Mouse (Mus musculus) limb, embryonic 11.5 days (tissue): Measurements from ENCODE around the gene Med29. TPM values are rescaled to one million over a fixed set of nuclear protein-coding genes. Genes with fewer than 3 reads are reported as not detected.
A peak's percentile ranks its signal among the peaks of the same experiment; 100 is the strongest.

ENCODE experiments used
- ATAC-seq: fragments of 200-750 bp; cut with Nextera tagmentation; 2 replicates; pipeline ENCODE4 v1.8.0; 2017; ENCODE audit warnings: low read depth; ENCODE audit not compliant: insufficient number of reproducible peaks, low FRiP score, low TSS enrichment
- DNase-seq: peaks from one replicate; pipeline ENCODE4 v3.0.0-alpha.2; 2015; ENCODE audit warnings: low spot score
- H3K27ac ChIP-seq: fragments of 300-500 bp; sonication (generic); replicated peaks from 2 replicates; pipeline ENCODE4 v1.5.1; 2014; ENCODE audit warnings: low read depth, mild to moderate bottlenecking, low read length
- H3K27me3 ChIP-seq: fragments of 300-500 bp; sonication (generic); 2 replicates; pipeline ENCODE4 v1.6.1; 2014; ENCODE audit warnings: mild to moderate bottlenecking, low read length, mixed read lengths; ENCODE audit not compliant: control insufficient read depth, insufficient read depth
- H3K36me3 ChIP-seq: fragments of 300-500 bp; sonication (generic); 2 replicates; pipeline ENCODE4 v1.6.1; 2014; ENCODE audit warnings: mild to moderate bottlenecking, low read length, moderate library complexity, mixed read lengths; ENCODE audit not compliant: control insufficient read depth, insufficient read depth
- H3K4me1 ChIP-seq: fragments of 300-500 bp; sonication (generic); 2 replicates; pipeline ENCODE4 v1.6.1; 2014; ENCODE audit warnings: low read length, mixed read lengths; ENCODE audit not compliant: control insufficient read depth, insufficient read depth
- H3K4me2 ChIP-seq: fragments of 300-500 bp; sonication (generic); 2 replicates; pipeline ENCODE4 v1.6.1; 2014; ENCODE audit warnings: low read depth, mild to moderate bottlenecking, moderate library complexity; ENCODE audit not compliant: severe bottlenecking
- H3K4me3 ChIP-seq: fragments of 300-500 bp; sonication (generic); 2 replicates; pipeline ENCODE4 v1.5.1; 2014; ENCODE audit warnings: low read depth, low read length
- H3K9ac ChIP-seq: fragments of 300-500 bp; sonication (generic); 2 replicates; pipeline ENCODE4 v1.6.1; 2014; ENCODE audit warnings: mild to moderate bottlenecking, low read length
- H3K9me3 ChIP-seq: fragments of 300-500 bp; sonication (generic); 2 replicates; pipeline ENCODE4 v1.6.1; 2016; ENCODE audit warnings: low read length; ENCODE audit not compliant: control insufficient read depth
- WGBS: fragments of 180-500 bp; shearing (Covaris S2); extraction: QIAGEN DNeasy Blood & Tissue Kit; methylation state at CpG from one replicate; pipeline ENCODE4 v1.1.7; 2014; 5-methylcytosine and 5-hydroxymethylcytosine counted together
- polyA plus RNA-seq: library from polyadenylated mRNA; unstranded; fragments of >200 nt; fragmentation: Nextera tagmentation; extraction: Ambion mirVana; gene quantifications from 2 replicates; pipeline ENCODE4 v1.2.1, GENCODE M21; 2014

Gene Med29
- polyA plus RNA-seq, 1 experiment from 2014 or later: 53.5 TPM

DNA sequence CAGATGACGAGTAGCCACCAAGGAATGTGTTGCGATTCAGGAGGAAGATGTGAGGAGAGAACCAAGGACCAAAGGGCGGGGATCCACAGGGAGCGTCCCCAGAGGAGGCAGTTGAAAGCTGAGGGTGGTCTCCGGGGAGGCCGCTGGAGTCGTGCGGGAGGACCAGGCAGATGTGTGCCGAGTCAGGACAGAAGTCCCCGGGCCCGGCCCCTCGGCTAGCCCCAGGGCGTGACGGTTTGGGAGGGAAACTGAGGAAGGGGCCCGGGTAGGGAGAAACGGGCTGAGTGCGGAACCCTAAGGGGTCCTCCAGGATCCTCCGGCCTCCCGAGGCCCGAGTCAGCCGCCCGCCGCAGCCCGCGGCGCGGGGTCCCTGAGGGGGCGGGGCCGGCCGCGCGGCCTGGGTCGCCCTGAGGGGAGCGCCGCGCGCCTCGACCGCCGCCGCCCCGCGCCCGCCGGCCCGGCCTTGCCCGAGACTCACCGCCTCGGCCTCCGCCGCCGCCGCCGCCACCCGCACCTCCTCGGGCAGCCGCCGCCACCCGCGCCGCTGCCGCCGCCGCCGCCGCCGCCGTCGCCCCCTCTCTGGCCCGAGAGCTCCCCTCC lies 43.3 kb upstream of the Med29 start:
- no peak overlapping the region for H3K27ac ChIP-seq

GRCm38 (mm10) chr7:28432252-28432651 lies 39.7 kb upstream of the Med29 start:
- 0 out of 2 replicates have a peak, but pooled peaks cover 7% of the 10 kb centered on the region for H3K4me1 ChIP-seq
- H3K4me2 ChIP-seq: no peak overlapping the region
- DNase-seq (no peak), ATAC-seq (no peak)
- no peak overlapping the region for H3K4me3 ChIP-seq
- no peaks in the 10 kb centered on the region for H3K9me3 ChIP-seq
- no peak overlapping the region for H3K9ac ChIP-seq
- no peak overlapping the region for H3K27ac ChIP-seq
- no peaks in the 10 kb centered on the region for H3K27me3 ChIP-seq
- WGBS: 92% methylated on average over 2 of the region's 2 CpGs
- H3K36me3 ChIP-seq: no peaks in the 10 kb centered on the region; the same call in 1 of the 2 replicates

More for the DNA sequence above, 43.3 kb upstream of the Med29 start:
- DNase-seq (peak; percentile 44), ATAC-seq (peak; percentile 8)
- Histone ChIP-seq H3K9ac (peak overlapping the region; percentile 87), H3K4me1 (0 out of 2 replicates have a peak, but pooled peaks cover 8% of the 10 kb centered on the region), H3K4me2 (peak overlapping the region; percentile 88), H3K4me3 (peak overlapping the region; percentile 94), H3K27me3 (no peaks in the 10 kb centered on the region), H3K9me3 (no peaks in the 10 kb centered on the region), H3K36me3 (no peaks in the 10 kb centered on the region)
- under 1% methylated on average over 33 of the region's 70 CpGs for WGBS

DNA sequence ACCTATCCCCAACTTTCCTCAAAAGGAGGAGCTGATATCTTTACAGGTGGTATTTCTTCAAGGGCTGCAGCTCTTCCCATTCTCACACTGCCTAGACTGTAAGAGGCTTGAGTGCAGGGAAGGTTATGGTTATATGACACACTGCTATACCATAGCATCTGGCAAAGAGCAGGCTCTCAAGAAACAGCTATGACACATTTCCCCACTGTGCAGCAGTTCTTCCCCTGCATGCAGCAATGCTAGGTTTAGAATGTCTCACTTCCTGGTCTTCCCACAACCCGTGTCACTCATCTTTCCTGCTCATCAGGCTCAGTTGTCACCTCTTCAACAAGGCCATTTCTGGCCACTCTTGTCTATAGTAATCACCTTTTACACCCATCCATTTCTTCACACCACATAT lies 38.0 kb upstream of the Med29 start:
- no peaks in the 10 kb centered on the region for H3K27me3 ChIP-seq
- ATAC-seq: no peak
- no peaks in the 10 kb centered on the region for H3K9me3 ChIP-seq
- no peak overlapping the region for H3K4me3 ChIP-seq
- no peak overlapping the region for H3K9ac ChIP-seq
- no peak overlapping the region for H3K4me2 ChIP-seq
- no peaks in the 10 kb centered on the region; the same call in 1 of the 2 replicates for H3K36me3 ChIP-seq
- DNase-seq: no peak
- H3K4me1 ChIP-seq: 0 out of 2 replicates have a peak, but pooled peaks cover 4% of the 10 kb centered on the region
- no peak overlapping the region for H3K27ac ChIP-seq
- 90% methylated on average over 1 of the region's 1 CpGs for WGBS

DNA sequence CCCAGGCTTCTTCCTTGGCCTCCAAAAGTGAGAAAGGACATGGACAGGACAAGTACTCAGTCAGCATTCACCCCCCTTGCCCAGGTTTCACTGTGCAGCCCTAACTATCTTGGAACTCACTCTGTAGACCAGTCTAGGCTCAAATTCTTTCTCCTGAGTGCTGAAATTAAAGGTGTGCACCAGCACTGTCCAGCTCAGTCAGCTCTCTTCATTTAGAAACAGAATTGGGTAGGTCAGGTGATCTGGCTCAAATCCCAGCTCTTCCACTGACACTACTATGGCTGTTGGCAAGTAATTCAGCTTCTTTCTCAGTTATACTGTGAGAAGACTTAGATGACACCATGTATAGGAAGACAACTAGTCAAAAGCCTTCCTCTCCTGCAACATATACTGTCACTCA lies 35.2 kb upstream of the Med29 start:
- H3K9me3 ChIP-seq: no peaks in the 10 kb centered on the region
- ATAC-seq (no peak), DNase-seq (no peak)
- H3K9ac ChIP-seq: no peak overlapping the region
- H3K4me1 ChIP-seq: no peaks in the 10 kb centered on the region
- no peaks in the 10 kb centered on the region for H3K27me3 ChIP-seq
- no peak overlapping the region for H3K4me2 ChIP-seq
- no peak overlapping the region for H3K27ac ChIP-seq
- H3K36me3 ChIP-seq: peaks cover 6% of the 10 kb centered on the region; the same call in 1 of the 2 replicates
- no peak overlapping the region for H3K4me3 ChIP-seq

GRCm38 (mm10) chr7:28423018-28423417 lies 30.5 kb upstream of the Med29 start:
- 93% methylated on average over 1 of the region's 1 CpGs for WGBS
- ATAC-seq (no peak), DNase-seq (no peak)
- Histone ChIP-seq H3K4me2 (no peak overlapping the region), H3K36me3 (peaks cover 24% of the 10 kb centered on the region), H3K4me1 (no peaks in the 10 kb centered on the region), H3K4me3 (no peak overlapping the region), H3K9me3 (no peaks in the 10 kb centered on the region), H3K9ac (no peak overlapping the region), H3K27me3 (no peaks in the 10 kb centered on the region), H3K27ac (no peak overlapping the region)

- ATAC-seq: no peak
These were observed 26.9 kb upstream of the Med29 start for GRCm38 (mm10) chr7:28419416-28419815.

DNA sequence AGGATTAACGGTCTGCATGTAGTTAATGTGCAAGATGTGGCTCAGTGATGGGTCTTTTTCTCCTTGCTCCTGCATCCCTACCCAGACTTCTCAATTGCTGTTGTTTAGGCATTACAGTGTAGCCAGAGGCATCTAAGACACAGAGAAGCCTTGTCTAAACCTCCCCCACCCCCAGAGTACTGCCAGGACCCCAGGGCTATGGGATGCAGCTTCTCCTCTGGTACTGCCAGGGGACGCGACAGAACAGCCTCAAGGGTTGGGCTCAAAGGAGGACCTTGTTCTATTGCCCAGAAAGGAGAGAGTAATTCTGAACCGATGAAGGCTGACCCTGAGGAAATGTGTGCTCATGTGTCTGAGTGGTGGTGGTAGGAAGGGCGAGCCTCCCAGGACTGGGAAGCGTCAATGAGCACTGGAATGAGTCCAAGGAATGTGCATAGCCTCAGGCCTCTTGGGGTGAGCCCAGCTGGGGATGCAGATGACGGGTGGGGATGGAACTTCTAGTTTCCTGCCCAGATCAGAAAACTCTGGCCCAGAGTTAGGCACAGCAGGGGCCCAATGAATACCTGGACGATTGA lies 25.7 kb upstream of the Med29 start:
- Histone ChIP-seq H3K36me3 (peaks cover 37% of the 10 kb centered on the region), H3K9me3 (no peaks in the 10 kb centered on the region), H3K4me1 (no peaks in the 10 kb centered on the region), H3K27me3 (no peaks in the 10 kb centered on the region), H3K9ac (no peak overlapping the region), H3K4me3 (no peak overlapping the region), H3K4me2 (no peak overlapping the region), H3K27ac (no peak overlapping the region)
- no peak for DNase-seq
- ATAC-seq: no peak
- WGBS: 89% methylated on average over 8 of the region's 8 CpGs

More at GRCm38 (mm10) chr7:28419416-28419815, 26.9 kb upstream of the Med29 start:
- Histone ChIP-seq H3K4me1 (no peaks in the 10 kb centered on the region), H3K4me3 (no peak overlapping the region), H3K9ac (no peak overlapping the region), H3K36me3 (peaks cover 37% of the 10 kb centered on the region), H3K27ac (no peak overlapping the region), H3K4me2 (no peak overlapping the region), H3K9me3 (no peaks in the 10 kb centered on the region), H3K27me3 (no peaks in the 10 kb centered on the region)
- DNase-seq: no peak
- 96% methylated on average over 2 of the region's 2 CpGs for WGBS

- DNase-seq (no peak), ATAC-seq (no peak)
- H3K27ac ChIP-seq: no peak overlapping the region
- H3K4me2 ChIP-seq: no peak overlapping the region
- peaks cover 40% of the 10 kb centered on the region for H3K36me3 ChIP-seq
- H3K4me1 ChIP-seq: no peaks in the 10 kb centered on the region
- no peaks in the 10 kb centered on the region for H3K9me3 ChIP-seq
- no peaks in the 10 kb centered on the region for H3K27me3 ChIP-seq
- no peak overlapping the region for H3K4me3 ChIP-seq
- no peak overlapping the region for H3K9ac ChIP-seq
These were observed 24.9 kb upstream of the Med29 start for GRCm38 (mm10) chr7:28417368-28417767.
